Mouse (Mus musculus): ENCODE measurements around the gene Runx1. TPM values are rescaled to one million over a fixed set of nuclear protein-coding genes. Genes with fewer than 3 reads are reported as not detected.
A peak's percentile ranks its signal among the peaks of the same experiment; 100 is the strongest.

The Runx1 gene
- total RNA-seq, 2 experiments from 2014 or later = 2.5 to 3.8 TPM

- DNase-seq (ENCODE audit: low spot score) = no peak
These were observed 72.8 kb downstream of the Runx1 start for GRCm38 (mm10) chr16:92753139-92753538.

- DNase-seq (ENCODE audit: low spot score) = no peak
These were observed 77.7 kb downstream of the Runx1 start for GRCm38 (mm10) chr16:92748272-92748671.

- DNase-seq (ENCODE audit: low spot score) = no peak
These were observed 78.9 kb downstream of the Runx1 start for GRCm38 (mm10) chr16:92747062-92747461.

- no peak for DNase-seq (ENCODE audit: low spot score)
These were observed 80.7 kb downstream of the Runx1 start for GRCm38 (mm10) chr16:92745239-92745638.

- DNase-seq (ENCODE audit: low spot score) = no peak
These were observed 81.7 kb downstream of the Runx1 start for GRCm38 (mm10) chr16:92744172-92744777.

- no peak for DNase-seq (ENCODE audit: low spot score)
These were observed 82.2 kb downstream of the Runx1 start for GRCm38 (mm10) chr16:92743755-92744154.

GRCm38 (mm10) chr16:92741342-92741741 is 84.6 kb downstream of the Runx1 start:
- no peak for DNase-seq (ENCODE audit: low spot score)

- DNase-seq (ENCODE audit: low spot score) = no peak
These were observed 85.4 kb downstream of the Runx1 start for GRCm38 (mm10) chr16:92740541-92740940.

GRCm38 (mm10) chr16:92739997-92740396 is 86.0 kb downstream of the Runx1 start:
- DNase-seq (ENCODE audit: low spot score) = no peak

GRCm38 (mm10) chr16:92739071-92739793 is 86.7 kb downstream of the Runx1 start:
- DNase-seq (ENCODE audit: low spot score) = no peak

- DNase-seq (ENCODE audit: low spot score) = no peak
These were observed 87.4 kb downstream of the Runx1 start for GRCm38 (mm10) chr16:92738476-92739010.

GRCm38 (mm10) chr16:92726870-92727269 is 99.1 kb downstream of the Runx1 start:
- peak; percentile 4 for DNase-seq (ENCODE audit: low spot score)

GRCm38 (mm10) chr16:92724526-92724925 is 101.4 kb downstream of the Runx1 start:
- DNase-seq (ENCODE audit: low spot score) = no peak

- DNase-seq (ENCODE audit: low spot score) = no peak
These were observed 105.3 kb downstream of the Runx1 start for GRCm38 (mm10) chr16:92720678-92721077.

GRCm38 (mm10) chr16:92719725-92720124 is 106.2 kb downstream of the Runx1 start:
- DNase-seq (ENCODE audit: low spot score) = no peak

- peak; percentile 10 for DNase-seq (ENCODE audit: low spot score)
These were observed 110.1 kb downstream of the Runx1 start for GRCm38 (mm10) chr16:92715599-92716483.

GRCm38 (mm10) chr16:92710161-92710560 is 115.8 kb downstream of the Runx1 start:
- no peak for DNase-seq (ENCODE audit: low spot score)

- no peak for DNase-seq (ENCODE audit: low spot score)
These were observed 117.2 kb downstream of the Runx1 start for GRCm38 (mm10) chr16:92708718-92709117.

- no peak for DNase-seq (ENCODE audit: low spot score)
These were observed 118.2 kb downstream of the Runx1 start for GRCm38 (mm10) chr16:92707712-92708111.

- no peak for DNase-seq (ENCODE audit: low spot score)
These were observed 118.8 kb downstream of the Runx1 start for GRCm38 (mm10) chr16:92707146-92707545.

- no peak for DNase-seq (ENCODE audit: low spot score)
These were observed 120.1 kb downstream of the Runx1 start for GRCm38 (mm10) chr16:92705564-92706458.
